Comparison of ENCODE assay signal across 11 mouse cellular contexts in the genomic region with DNA sequence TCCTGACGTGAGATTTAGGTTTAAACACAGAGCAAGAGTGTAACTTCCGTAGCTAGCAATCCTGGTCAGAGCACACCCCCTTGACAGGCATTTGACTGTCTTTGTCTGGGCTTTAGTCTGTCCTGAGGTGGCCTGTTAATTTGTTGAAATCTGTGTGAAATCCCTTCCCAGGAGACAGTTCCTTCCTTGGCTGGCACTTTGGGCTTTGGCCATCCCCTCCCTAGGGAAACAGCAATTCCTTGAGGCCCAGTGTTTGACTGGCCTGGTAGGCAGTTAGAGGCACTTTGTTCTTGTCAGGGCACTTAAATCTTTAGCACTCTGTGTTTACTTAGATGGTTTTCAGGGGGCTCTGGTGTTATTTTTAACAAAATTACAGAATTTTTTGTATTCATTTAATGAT.
"Had no signal": no experiment of that assay in that cellular context is flagged by ENCODE, and none has a peak within 500 bp of the region (broad histone marks: within the 10 kb centered on the region; RNA-seq: fewer than 3 reads in every experiment).

No protein-coding gene starts in this region.

- ATAC-seq: midbrain, embryonic 13.5 days had no signal

- H3K9ac ChIP-seq: kidney, embryonic 15.5 days; limb, embryonic 15.5 days; liver, embryonic 13.5 days; midbrain, embryonic 13.5 days had no signal

- H3K4me3 ChIP-seq: kidney, embryonic 15.5 days; left cerebral cortex, adult 2 months; limb, embryonic 15.5 days; liver, embryonic 13.5 days; midbrain, embryonic 13.5 days had no signal

- H3K4me2 ChIP-seq: kidney, embryonic 15.5 days; limb, embryonic 15.5 days; liver, embryonic 13.5 days; midbrain, embryonic 13.5 days had no signal

- H3K27ac ChIP-seq: kidney, embryonic 15.5 days; left cerebral cortex, adult 2 months; limb, embryonic 15.5 days; liver, embryonic 13.5 days; midbrain, embryonic 13.5 days; stomach, postnatal 0 days had no signal

- DNase-seq: kidney, adult 2 months; kidney, postnatal 14 days; liver, embryonic 13.5 days; lung, adult 18-20 months; lung, postnatal 36 days; thymus, postnatal 4 days had no signal

- H3K27me3 ChIP-seq: kidney, embryonic 15.5 days; limb, embryonic 15.5 days; liver, embryonic 13.5 days; midbrain, embryonic 13.5 days had no signal

- H3K9me3 ChIP-seq: kidney, embryonic 15.5 days; limb, embryonic 15.5 days; liver, embryonic 13.5 days had no signal
